Mouse (Mus musculus): ENCODE measurements around the gene Hspa12a.

Hspa12a gene

GRCm38 (mm10) chr19:58758871-58759270 lies 184.6 kb downstream of the Hspa12a start:
- no peak for DNase-seq (ENCODE audit: low spot score)

- DNase-seq (ENCODE audit: low spot score), result no peak
Observed at GRCm38 (mm10) chr19:58751504-58751903, 191.9 kb downstream of the Hspa12a start.

- DNase-seq (ENCODE audit: low spot score), result no peak
Observed at GRCm38 (mm10) chr19:58750822-58751221, 192.6 kb downstream of the Hspa12a start.

- DNase-seq (ENCODE audit: low spot score), result no peak
Observed at GRCm38 (mm10) chr19:58747498-58748000, 195.9 kb downstream of the Hspa12a start.
